In genomic region chr1:158245486-158245885, GRCm38 (mm10) we compare ENCODE assay signal across 20 mouse cellular contexts.
DNase-seq lines count a peak whose midpoint lies in the region; ATAC-seq and TF ChIP-seq lines count a peak whose summit lies in the region.
"Had no signal": no experiment of that assay in that cellular context is flagged by ENCODE, and none has a peak within 500 bp of the region (broad histone marks: within the 10 kb centered on the region; RNA-seq: fewer than 3 reads in every experiment).

No protein-coding gene starts in this region.

- H3K9ac ChIP-seq in liver, postnatal 0 days (replicated peaks): no peak overlapping the region
- no peak overlapping the region for H3K9ac ChIP-seq in liver, embryonic 12.5 days
- no peak overlapping the region for H3K9ac ChIP-seq in MEL (ENCODE audit: control insufficient read depth, low read depth, low read length, poor library complexity, severe bottlenecking)
- H3K9ac ChIP-seq in forebrain, embryonic 14.5 days (ENCODE audit: low read length): no peak overlapping the region
- H3K9ac ChIP-seq: forebrain, embryonic 15.5 days; heart, embryonic 13.5 days; hindbrain, embryonic 15.5 days had no signal

- no peak overlapping the region for H3K4me2 ChIP-seq in liver, postnatal 0 days (ENCODE audit: low read depth, low read length)
- no peak overlapping the region for H3K4me2 ChIP-seq in liver, embryonic 12.5 days
- no peak overlapping the region for H3K4me2 ChIP-seq in forebrain, embryonic 14.5 days (ENCODE audit: low read length)
- H3K4me2 ChIP-seq: forebrain, embryonic 15.5 days; heart, embryonic 13.5 days; hindbrain, embryonic 15.5 days had no signal

- TF ChIP-seq EP300 in liver, postnatal 0 days (IDR thresholded peaks at IDR 0.05; ENCODE audit: low read depth): no peak
- TF ChIP-seq EP300 in MEL (IDR thresholded peaks at IDR 0.05; ENCODE audit: low read depth in 1 of 2, low read length in 2 of 2): no peak

- no peaks in the 10 kb centered on the region for H3K36me3 ChIP-seq in liver, postnatal 0 days (replicated peaks; ENCODE audit: insufficient read depth, low read length)
- no peaks in the 10 kb centered on the region for H3K36me3 ChIP-seq in liver, embryonic 12.5 days
- H3K36me3 ChIP-seq in E14TG2a.4 (ENCODE audit: insufficient read depth, low read length) (no peaks in the 10 kb centered on the region), MEL (ENCODE audit: control insufficient read depth in 1 of 2, insufficient read depth in 2 of 2, low read length in 2 of 2) (peaks cover 0 to 42% of the 10 kb centered on the region in 2 experiments; a peak in 2 of 4 replicates)
- H3K36me3 ChIP-seq in forebrain, embryonic 14.5 days (ENCODE audit: control insufficient read depth, insufficient read depth, low read length): peaks cover 23% of the 10 kb centered on the region
- H3K36me3 ChIP-seq: embryonic facial prominence, embryonic 10.5 days; forebrain, embryonic 10.5 days; G1E; heart, embryonic 13.5 days had no signal

- H3K9me3 ChIP-seq in liver, postnatal 0 days (ENCODE audit: low read length): no peaks in the 10 kb centered on the region
- H3K9me3 ChIP-seq in liver, embryonic 12.5 days (replicated peaks): peaks cover 5% of the 10 kb centered on the region; the same call in 1 of the 2 replicates
- H3K9me3 ChIP-seq in E14TG2a.4 (ENCODE audit: low read length) (no peaks in the 10 kb centered on the region), MEL (replicated peaks; ENCODE audit: insufficient read depth, low read length) (no peaks in the 10 kb centered on the region)
- H3K9me3 ChIP-seq in forebrain, embryonic 14.5 days (replicated peaks; ENCODE audit: control insufficient read depth, low read length): no peaks in the 10 kb centered on the region
- H3K9me3 ChIP-seq: embryonic facial prominence, embryonic 10.5 days; forebrain, embryonic 10.5 days; forebrain, embryonic 15.5 days; heart, embryonic 13.5 days; hindbrain, embryonic 15.5 days had no signal

- WGBS in liver, postnatal 0 days (ENCODE audit: insufficient replicate concordance): 72% methylated on average over 8 of the region's 8 CpGs
- WGBS in liver, embryonic 12.5 days (ENCODE audit: insufficient replicate concordance): 69% methylated on average over 8 of the region's 8 CpGs
- WGBS in forebrain, embryonic 14.5 days: 84% methylated on average over 8 of the region's 8 CpGs

- H3K27me3 ChIP-seq in liver, postnatal 0 days (ENCODE audit: insufficient read depth, low read length): no peaks in the 10 kb centered on the region
- no peaks in the 10 kb centered on the region for H3K27me3 ChIP-seq in liver, embryonic 12.5 days (replicated peaks)
- no peaks in the 10 kb centered on the region for H3K27me3 ChIP-seq in E14TG2a.4 (ENCODE audit: insufficient read depth, low read length)
- H3K27me3 ChIP-seq in MEL (ENCODE audit: control insufficient read depth in 1 of 2, insufficient read depth in 2 of 2, low read length in 2 of 2): no peaks in the 10 kb centered on the region
- no peaks in the 10 kb centered on the region for H3K27me3 ChIP-seq in forebrain, embryonic 14.5 days (replicated peaks; ENCODE audit: control insufficient read depth, insufficient read depth, low read length)
- H3K27me3 ChIP-seq: forebrain, embryonic 15.5 days; hindbrain, embryonic 15.5 days had no signal

- no peak for DNase-seq in liver, postnatal 0 days
- DNase-seq in MEL (ENCODE audit: low read depth, low spot score): peak; percentile 38
- no peak for DNase-seq in forebrain, embryonic 14.5 days (ENCODE audit: low spot score)
- no peak for DNase-seq in urinary bladder, adult 2 months (ENCODE audit: low spot score)
- DNase-seq: adrenal gland, adult 2 months; adrenal gland, postnatal 25 days; cerebellum, adult 2 months; cerebellum, postnatal 10 days; gastrocnemius, postnatal 10 days; heart, postnatal 36 days had no signal

- no peak for TF ChIP-seq RAD21 in MEL (IDR thresholded peaks at IDR 0.05; ENCODE audit: low read depth, low read length)

- no peaks in the 10 kb centered on the region for H3K4me1 ChIP-seq in liver, postnatal 0 days (ENCODE audit: insufficient read depth)
- H3K4me1 ChIP-seq in liver, embryonic 12.5 days: no peaks in the 10 kb centered on the region
- no peaks in the 10 kb centered on the region for H3K4me1 ChIP-seq in E14TG2a.4 (replicated peaks; ENCODE audit: low read depth, low read length)
- peaks cover 30 to 39% of the 10 kb centered on the region in 2 experiments for H3K4me1 ChIP-seq in MEL (ENCODE audit: control insufficient read depth in 1 of 2, insufficient read depth in 2 of 2, low read length in 2 of 2)
- H3K4me1 ChIP-seq in forebrain, embryonic 14.5 days (ENCODE audit: control insufficient read depth, insufficient read depth, low read length): no peaks in the 10 kb centered on the region
- H3K4me1 ChIP-seq: embryonic facial prominence, embryonic 10.5 days; forebrain, embryonic 10.5 days; forebrain, embryonic 15.5 days; heart, embryonic 13.5 days; hindbrain, embryonic 15.5 days had no signal

- H3K4me3 ChIP-seq in liver, postnatal 0 days (ENCODE audit: low read depth, low read length): no peak overlapping the region
- no peak overlapping the region for H3K4me3 ChIP-seq in liver, embryonic 12.5 days
- no peak overlapping the region for H3K4me3 ChIP-seq in E14TG2a.4 (replicated peaks; ENCODE audit: low read length)
- no peak overlapping the region for H3K4me3 ChIP-seq in MEL (ENCODE audit: control insufficient read depth in 1 of 2, insufficient read depth in 1 of 2, low read depth in 2 of 2, low read length in 2 of 2)
- H3K4me3 ChIP-seq in forebrain, embryonic 14.5 days (ENCODE audit: low read depth, low read length): no peak overlapping the region
- H3K4me3 ChIP-seq: embryonic facial prominence, embryonic 10.5 days; erythroblast, embryonic 14.5 days; forebrain, embryonic 10.5 days; forebrain, embryonic 15.5 days; heart, embryonic 13.5 days; hindbrain, embryonic 15.5 days had no signal

- TF ChIP-seq POLR2A in MEL (IDR thresholded peaks at IDR 0.05; ENCODE audit: control insufficient read depth in 1 of 2, insufficient read depth in 1 of 2, low read depth in 1 of 2, low read length in 2 of 2, poor library complexity in 1 of 2): no peak

- H3K79me2 ChIP-seq in MEL (ENCODE audit: control insufficient read depth, insufficient read depth, low read length, poor library complexity): no peaks in the 10 kb centered on the region

- ATAC-seq in liver, postnatal 0 days: no peak
- ATAC-seq in liver, embryonic 12.5 days: no peak
- ATAC-seq in erythroblast, adult 5-6 weeks (replicated peaks; ENCODE audit: low FRiP score, poor library complexity, severe bottlenecking): peak; percentile 16
- no peak for ATAC-seq in forebrain, embryonic 14.5 days
- ATAC-seq: forebrain, embryonic 15.5 days had no signal

- TF ChIP-seq CTCF in liver, postnatal 0 days (IDR thresholded peaks at IDR 0.05; ENCODE audit: low read depth): 0 out of 2 replicates have a peak, but pooled peaks have one; percentile 6
- TF ChIP-seq CTCF in E14TG2a.4 (conservative IDR thresholded peaks at IDR 0.05; ENCODE audit: low read length) (peak; percentile 12; the same call in 1 of the 2 replicates), MEL (IDR thresholded peaks at IDR 0.05 in 2 of 3, conservative IDR thresholded peaks at IDR 0.05 in 1 of 3; ENCODE audit: control insufficient read depth in 1 of 3, insufficient read depth in 1 of 3, low read depth in 2 of 3, low read length in 3 of 3, poor library complexity in 1 of 3, severe bottlenecking in 1 of 3) (peak in 2 of 3 experiments; percentile 39 to 49; a peak in 4 of 6 replicates)

- H3K27ac ChIP-seq in liver, postnatal 0 days (ENCODE audit: low read depth): no peak overlapping the region
- no peak overlapping the region for H3K27ac ChIP-seq in liver, embryonic 12.5 days
- H3K27ac ChIP-seq in MEL (ENCODE audit: control insufficient read depth, low read depth, low read length): no peak overlapping the region
- H3K27ac ChIP-seq in forebrain, embryonic 14.5 days (ENCODE audit: low read depth, low read length): no peak overlapping the region
- H3K27ac ChIP-seq: embryonic facial prominence, embryonic 10.5 days; forebrain, embryonic 10.5 days; forebrain, embryonic 15.5 days; heart, embryonic 13.5 days; hindbrain, embryonic 15.5 days had no signal

TF ChIP-seq in MEL, 35 proteins besides CTCF, POLR2A, EP300 and RAD21:
- TF ChIP-seq ZMIZ1 (IDR thresholded peaks at IDR 0.05; ENCODE audit: low read depth, low read length) (no peak), GABPA (IDR thresholded peaks at IDR 0.05; ENCODE audit: low read depth, low read length) (no peak), ZKSCAN1 (IDR thresholded peaks at IDR 0.05; ENCODE audit: low read depth, low read length) (no peak), ZC3H11A (IDR thresholded peaks at IDR 0.05; ENCODE audit: low read depth, low read length) (no peak), ETS1 (IDR thresholded peaks at IDR 0.05; ENCODE audit: low read depth, low read length) (no peak), TAL1 (IDR thresholded peaks at IDR 0.05; ENCODE audit: low read length) (no peak), MYC (IDR thresholded peaks at IDR 0.05; ENCODE audit: low read depth, low read length) (no peak), ZNF384 (IDR thresholded peaks at IDR 0.05; ENCODE audit: low read depth, low read length) (no peak), TCF12 (IDR thresholded peaks at IDR 0.05; ENCODE audit: low read depth, low read length) (no peak), KAT2A (conservative IDR thresholded peaks at IDR 0.05; ENCODE audit: low read depth, low read length) (no peak), SIN3A (IDR thresholded peaks at IDR 0.05; ENCODE audit: low read length) (no peak), USF2 (IDR thresholded peaks at IDR 0.05; ENCODE audit: borderline replicate concordance in 1 of 2, insufficient read depth in 1 of 2, low read depth in 1 of 2, low read length in 2 of 2) (no peak)
